Mouse (Mus musculus) neural tube, embryonic 15.5 days (tissue): ENCODE measurements around the gene Fam160a1. TPM values are rescaled to one million over a fixed set of nuclear protein-coding genes. Genes with fewer than 3 reads are reported as not detected.
A peak's percentile ranks its signal among the peaks of the same experiment; 100 is the strongest.

Experiments
- ATAC-seq: fragments of 200-750 bp; cut with Nextera tagmentation; 2 replicates; pipeline ENCODE4 v1.8.0; 2017; ENCODE audit warnings: mild to moderate bottlenecking, moderate TSS enrichment, moderate library complexity; ENCODE audit not compliant: low FRiP score
- H3K27ac ChIP-seq: fragments of 300-500 bp; sonication (generic); replicated peaks from 2 replicates; pipeline ENCODE4 v1.5.1; 2015; ENCODE audit warnings: mild to moderate bottlenecking, inconsistent platforms
- H3K27me3 ChIP-seq: fragments of 300-500 bp; sonication (generic); replicated peaks from 2 replicates; pipeline ENCODE4 v1.6.1; 2015; ENCODE audit warnings: inconsistent platforms
- H3K36me3 ChIP-seq: fragments of 300-500 bp; sonication (generic); 2 replicates; pipeline ENCODE4 v1.6.1; 2015; ENCODE audit warnings: inconsistent platforms
- H3K4me1 ChIP-seq: fragments of 300-500 bp; sonication (generic); 2 replicates; pipeline ENCODE4 v1.6.1; 2015; ENCODE audit warnings: inconsistent platforms
- H3K4me2 ChIP-seq: fragments of 300-500 bp; sonication (generic); 2 replicates; pipeline ENCODE4 v1.6.1; 2015; ENCODE audit warnings: inconsistent platforms, mild to moderate bottlenecking, moderate library complexity
- H3K4me3 ChIP-seq: fragments of 300-500 bp; sonication (generic); replicated peaks from 2 replicates; pipeline ENCODE4 v1.5.1; 2015; ENCODE audit warnings: mild to moderate bottlenecking, inconsistent platforms
- H3K9ac ChIP-seq: fragments of 300-500 bp; sonication (generic); replicated peaks from 2 replicates; pipeline ENCODE4 v1.6.1; 2015; ENCODE audit warnings: mild to moderate bottlenecking, inconsistent platforms
- H3K9me3 ChIP-seq: fragments of 300-500 bp; sonication (generic); replicated peaks from 2 replicates; pipeline ENCODE4 v1.6.1; 2016; ENCODE audit warnings: inconsistent platforms
- WGBS: fragments of 180-500 bp; shearing (Covaris S2); methylation state at CpG from one replicate; pipeline ENCODE4 v1.1.7; 2015; ENCODE audit warnings: mixed read lengths; 5-methylcytosine and 5-hydroxymethylcytosine counted together
- polyA plus RNA-seq: library from polyadenylated mRNA; unstranded; fragments of >200 nt; fragmentation: Nextera tagmentation; extraction: Ambion mirVana; gene quantifications from 2 replicates; pipeline ENCODE4 v1.2.1, GENCODE M21; 2015

The Fam160a1 gene
- polyA plus RNA-seq, 1 experiment from 2014 or later, result 0.31 TPM

GRCm38 (mm10) chr3:85667683-85668082 is 149.4 kb downstream of the Fam160a1 start:
- Histone ChIP-seq H3K4me2 (no peak overlapping the region), H3K9me3 (no peaks in the 10 kb centered on the region), H3K4me1 (0 out of 2 replicates have a peak, but pooled peaks cover 2% of the 10 kb centered on the region), H3K36me3 (no peaks in the 10 kb centered on the region), H3K9ac (no peak overlapping the region), H3K27me3 (no peaks in the 10 kb centered on the region), H3K4me3 (no peak overlapping the region), H3K27ac (no peak overlapping the region)
- 87% methylated on average over 6 of the region's 6 CpGs for WGBS
- no peak for ATAC-seq

GRCm38 (mm10) chr3:85666736-85667135 is 150.4 kb downstream of the Fam160a1 start:
- H3K27ac ChIP-seq, result 0 out of 2 replicates have a peak overlapping the region, but pooled peaks have one; percentile 3

GRCm38 (mm10) chr3:85666166-85666565 is 150.9 kb downstream of the Fam160a1 start:
- WGBS, result 68% methylated on average over 3 of the region's 3 CpGs
- Histone ChIP-seq H3K4me3 (no peak overlapping the region), H3K4me2 (no peak overlapping the region), H3K9ac (no peak overlapping the region), H3K9me3 (no peaks in the 10 kb centered on the region), H3K4me1 (peaks cover 8% of the 10 kb centered on the region; the same call in 1 of the 2 replicates), H3K36me3 (no peaks in the 10 kb centered on the region), H3K27ac (no peak overlapping the region), H3K27me3 (no peaks in the 10 kb centered on the region)
- ATAC-seq, result no peak

More at GRCm38 (mm10) chr3:85666736-85667135, 150.4 kb downstream of the Fam160a1 start:
- 60% methylated on average over 12 of the region's 12 CpGs for WGBS
- H3K9me3 ChIP-seq, result no peaks in the 10 kb centered on the region
- H3K4me3 ChIP-seq, result no peak overlapping the region
- no peak overlapping the region for H3K9ac ChIP-seq
- no peaks in the 10 kb centered on the region for H3K27me3 ChIP-seq
- ATAC-seq, result no peak
- H3K4me2 ChIP-seq, result no peak overlapping the region
- peaks cover 6% of the 10 kb centered on the region; the same call in 1 of the 2 replicates for H3K4me1 ChIP-seq
- H3K36me3 ChIP-seq, result no peaks in the 10 kb centered on the region

DNA sequence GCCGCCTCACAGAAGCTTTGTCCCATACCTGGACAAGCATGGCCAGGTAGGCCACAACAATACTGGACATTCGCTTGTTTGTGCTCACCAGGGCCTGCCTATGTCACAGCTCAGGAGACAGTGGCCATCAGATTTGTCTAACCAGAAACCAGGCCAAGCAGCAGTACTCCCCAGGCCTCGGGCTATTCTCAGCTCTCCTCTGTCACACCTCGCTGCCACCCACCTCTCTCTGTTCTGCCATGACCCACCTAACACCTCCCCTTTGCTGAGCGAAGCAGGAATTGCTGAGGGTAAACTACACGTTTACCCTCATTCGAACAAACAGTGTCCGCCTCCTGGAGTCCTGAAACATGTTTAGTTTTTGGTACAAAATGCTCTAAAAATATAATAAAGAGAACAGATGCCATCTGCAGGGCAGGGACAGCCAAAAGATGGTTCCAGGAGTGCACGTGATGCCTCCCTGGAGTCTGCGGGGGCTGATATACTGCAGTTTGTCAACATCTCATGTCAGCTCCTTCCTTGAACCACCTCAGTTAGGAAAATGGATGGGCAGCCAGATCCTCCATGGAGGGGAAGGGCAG is 152.4 kb downstream of the Fam160a1 start:
- Histone ChIP-seq H3K4me3 (no peak overlapping the region), H3K4me1 (peaks cover 9% of the 10 kb centered on the region; the same call in 1 of the 2 replicates), H3K9me3 (no peaks in the 10 kb centered on the region), H3K27ac (no peak overlapping the region), H3K4me2 (no peak overlapping the region), H3K36me3 (no peaks in the 10 kb centered on the region), H3K9ac (no peak overlapping the region), H3K27me3 (no peaks in the 10 kb centered on the region)
- no peak for ATAC-seq
- 87% methylated on average over 10 of the region's 10 CpGs for WGBS

GRCm38 (mm10) chr3:85663826-85664225 is 153.3 kb downstream of the Fam160a1 start:
- H3K27ac ChIP-seq, result no peak overlapping the region
- peaks cover 11% of the 10 kb centered on the region; the same call in 1 of the 2 replicates for H3K4me1 ChIP-seq
- no peak for ATAC-seq
- no peak overlapping the region for H3K4me2 ChIP-seq
- WGBS, result 76% methylated on average over 5 of the region's 5 CpGs
- no peaks in the 10 kb centered on the region for H3K36me3 ChIP-seq
- no peak overlapping the region for H3K4me3 ChIP-seq
- no peaks in the 10 kb centered on the region for H3K9me3 ChIP-seq
- no peak overlapping the region for H3K9ac ChIP-seq
- H3K27me3 ChIP-seq, result no peaks in the 10 kb centered on the region

DNA sequence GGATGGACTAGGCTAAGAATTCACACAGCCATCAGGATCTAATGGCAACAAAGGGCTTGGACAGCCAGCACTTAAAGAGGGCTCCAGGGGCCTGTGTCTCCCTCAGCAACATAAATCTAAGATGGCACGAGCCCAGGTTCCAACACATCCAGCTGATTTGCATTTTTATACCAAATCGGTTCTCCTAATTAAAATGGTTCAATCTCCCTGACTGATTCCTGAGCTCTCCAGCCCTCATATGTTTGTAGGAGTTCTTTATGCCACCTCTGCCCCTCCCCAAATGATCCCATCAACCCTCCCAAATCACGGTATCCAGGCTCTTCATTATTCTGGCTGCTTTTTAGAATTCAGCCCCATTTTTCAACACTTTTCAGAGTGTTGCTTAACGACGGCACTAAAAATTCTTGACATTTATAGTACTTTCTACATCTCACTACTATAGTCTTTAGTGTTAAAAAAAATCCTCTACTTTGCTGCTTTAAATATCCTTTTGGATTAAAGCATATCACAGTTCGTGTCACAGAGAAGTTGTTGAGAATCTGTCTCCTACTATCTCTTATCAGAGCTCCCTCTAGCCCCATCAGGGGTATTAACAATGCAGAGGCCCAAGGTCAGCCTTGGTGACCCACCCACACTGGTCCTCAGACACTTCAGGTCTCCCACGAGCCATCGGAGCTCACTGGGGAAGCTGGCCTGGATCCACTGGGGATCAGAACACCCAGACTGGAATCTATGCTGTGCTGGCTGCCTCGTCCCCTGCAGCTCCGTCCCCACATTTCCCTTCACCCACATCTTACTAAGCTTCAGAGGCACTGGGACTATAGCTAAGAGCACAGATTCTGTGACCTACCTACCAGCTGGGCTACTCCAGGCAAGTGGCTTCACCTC is 154.9 kb downstream of the Fam160a1 start:
- Histone ChIP-seq H3K9me3 (no peaks in the 10 kb centered on the region), H3K27ac (no peak overlapping the region), H3K4me1 (peaks cover 11% of the 10 kb centered on the region; the same call in 1 of the 2 replicates), H3K36me3 (no peaks in the 10 kb centered on the region), H3K9ac (no peak overlapping the region), H3K27me3 (no peaks in the 10 kb centered on the region), H3K4me2 (no peak overlapping the region), H3K4me3 (no peak overlapping the region)
- 51% methylated on average over 10 of the region's 10 CpGs for WGBS
- no peak for ATAC-seq

DNA sequence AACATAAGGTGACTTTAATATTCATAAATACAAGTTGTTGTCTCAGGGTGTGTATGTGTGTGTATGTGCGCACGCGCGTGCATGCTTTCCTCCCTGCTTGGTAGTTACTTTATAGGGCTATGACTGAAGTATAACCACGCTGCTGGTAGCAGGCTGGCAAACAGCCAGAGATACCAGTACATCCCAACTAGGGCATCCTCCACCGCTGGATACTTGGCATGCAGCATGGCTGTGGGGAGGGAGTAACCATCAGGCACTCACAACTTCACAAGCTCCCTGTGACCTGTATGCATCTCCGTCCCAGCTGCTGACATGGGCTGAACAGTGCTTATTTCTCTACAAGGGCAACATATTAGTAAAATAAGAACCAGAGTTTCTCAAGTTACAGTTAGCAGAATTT is 157.4 kb downstream of the Fam160a1 start:
- H3K4me1 ChIP-seq, result peaks cover 11% of the 10 kb centered on the region; the same call in 1 of the 2 replicates
- H3K27ac ChIP-seq, result no peak overlapping the region
- H3K36me3 ChIP-seq, result no peaks in the 10 kb centered on the region
- no peak overlapping the region for H3K4me2 ChIP-seq
- no peak for ATAC-seq
- WGBS, result 82% methylated on average over 7 of the region's 7 CpGs
- H3K4me3 ChIP-seq, result no peak overlapping the region
- H3K27me3 ChIP-seq, result no peaks in the 10 kb centered on the region
- H3K9me3 ChIP-seq, result no peaks in the 10 kb centered on the region
- H3K9ac ChIP-seq, result no peak overlapping the region

- WGBS, result 98% methylated on average over 3 of the region's 3 CpGs
- H3K4me2 ChIP-seq, result no peak overlapping the region
- H3K27ac ChIP-seq, result no peak overlapping the region
- H3K9ac ChIP-seq, result no peak overlapping the region
- H3K27me3 ChIP-seq, result no peaks in the 10 kb centered on the region
- no peak for ATAC-seq
- H3K4me3 ChIP-seq, result no peak overlapping the region
- no peaks in the 10 kb centered on the region for H3K9me3 ChIP-seq
- no peaks in the 10 kb centered on the region for H3K36me3 ChIP-seq
- H3K4me1 ChIP-seq, result peaks cover 12% of the 10 kb centered on the region
These were observed 161.6 kb downstream of the Fam160a1 start for GRCm38 (mm10) chr3:85655538-85655937.

GRCm38 (mm10) chr3:85652727-85653665 is 164.1 kb downstream of the Fam160a1 start:
- ATAC-seq, result no peak
- no peak overlapping the region for H3K4me3 ChIP-seq
- H3K27ac ChIP-seq, result peak overlapping the region; percentile 18; the same call in 1 of the 2 replicates
- no peaks in the 10 kb centered on the region for H3K9me3 ChIP-seq
- no peaks in the 10 kb centered on the region for H3K27me3 ChIP-seq
- peaks cover 9% of the 10 kb centered on the region for H3K4me1 ChIP-seq
- H3K36me3 ChIP-seq, result no peaks in the 10 kb centered on the region
- H3K4me2 ChIP-seq, result no peak overlapping the region
- WGBS, result 77% methylated on average over 4 of the region's 4 CpGs
- no peak overlapping the region for H3K9ac ChIP-seq

DNA sequence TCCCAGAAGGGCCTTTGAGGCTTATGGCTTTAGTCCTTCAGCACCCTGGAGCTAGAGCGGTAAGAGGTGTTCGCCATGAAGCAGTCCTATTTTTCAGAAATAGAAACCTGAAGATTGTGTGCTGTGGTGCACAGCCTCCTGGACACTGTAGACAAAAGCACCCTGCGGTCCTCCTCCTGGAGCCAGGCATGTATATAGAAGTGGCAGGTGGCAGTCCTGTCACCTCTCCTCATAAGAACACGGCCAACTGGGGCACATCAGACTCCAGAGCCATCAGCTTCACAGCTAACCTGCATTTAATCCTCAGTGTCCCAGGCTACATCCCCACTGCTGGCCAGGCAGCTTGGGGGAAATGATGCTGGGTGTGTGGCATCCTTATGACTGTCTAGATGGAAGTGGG is 167.9 kb downstream of the Fam160a1 start:
- Histone ChIP-seq H3K9me3 (no peaks in the 10 kb centered on the region), H3K4me2 (no peak overlapping the region), H3K36me3 (no peaks in the 10 kb centered on the region), H3K4me1 (peaks cover 9% of the 10 kb centered on the region), H3K27me3 (no peaks in the 10 kb centered on the region), H3K27ac (no peak overlapping the region), H3K4me3 (no peak overlapping the region), H3K9ac (no peak overlapping the region)
- no peak for ATAC-seq
- 92% methylated on average over 4 of the region's 4 CpGs for WGBS

GRCm38 (mm10) chr3:85645517-85646004 is 171.5 kb downstream of the Fam160a1 start:
- H3K27me3 ChIP-seq, result no peaks in the 10 kb centered on the region
- H3K9ac ChIP-seq, result no peak overlapping the region
- no peak for ATAC-seq
- H3K27ac ChIP-seq, result no peak overlapping the region
- WGBS, result 74% methylated on average over 7 of the region's 7 CpGs
- no peak overlapping the region for H3K4me2 ChIP-seq
- H3K9me3 ChIP-seq, result no peaks in the 10 kb centered on the region
- H3K4me3 ChIP-seq, result no peak overlapping the region
- no peaks in the 10 kb centered on the region for H3K36me3 ChIP-seq
- H3K4me1 ChIP-seq, result no peaks in the 10 kb centered on the region
